Mouse (Mus musculus) heart, embryonic 11.5 days (tissue): ENCODE measurements around the gene Slc28a1. TPM values are rescaled to one million over a fixed set of nuclear protein-coding genes. Genes with fewer than 3 reads are reported as not detected.

Source experiments
- ATAC-seq: fragments of 200-750 bp; cut with Nextera tagmentation; replicated peaks from 2 replicates; pipeline ENCODE4 v1.8.0; 2017; ENCODE audit warnings: moderate library complexity; ENCODE audit not compliant: insufficient number of reproducible peaks, low FRiP score, low TSS enrichment
- H3K27ac ChIP-seq: fragments of 300-500 bp; sonication (generic); 2 replicates; pipeline ENCODE4 v1.5.1; 2014; ENCODE audit warnings: mild to moderate bottlenecking, low read depth, low read length
- H3K27me3 ChIP-seq: fragments of 300-500 bp; sonication (generic); 2 replicates; pipeline ENCODE4 v1.6.1; 2014; ENCODE audit warnings: mild to moderate bottlenecking, low read length, mixed read lengths; ENCODE audit not compliant: control insufficient read depth, insufficient read depth
- H3K36me3 ChIP-seq: fragments of 300-500 bp; sonication (generic); 2 replicates; pipeline ENCODE4 v1.6.1; 2014; ENCODE audit warnings: mild to moderate bottlenecking, low read length, moderate library complexity, mixed read lengths; ENCODE audit not compliant: control insufficient read depth, insufficient read depth
- H3K4me1 ChIP-seq: fragments of 300-500 bp; sonication (generic); 2 replicates; pipeline ENCODE4 v1.6.1; 2014; ENCODE audit warnings: low read length; ENCODE audit not compliant: control insufficient read depth, insufficient read depth
- H3K4me2 ChIP-seq: fragments of 300-500 bp; sonication (generic); 2 replicates; pipeline ENCODE4 v1.6.1; 2014; ENCODE audit warnings: mild to moderate bottlenecking, moderate library complexity
- H3K4me3 ChIP-seq: fragments of 300-500 bp; sonication (generic); 2 replicates; pipeline ENCODE4 v1.5.1; 2014; ENCODE audit warnings: low read depth, low read length
- H3K9ac ChIP-seq: fragments of 300-500 bp; sonication (generic); 2 replicates; pipeline ENCODE4 v1.6.1; 2014; ENCODE audit warnings: mild to moderate bottlenecking, low read depth, low read length, moderate library complexity
- H3K9me3 ChIP-seq: fragments of 300-500 bp; sonication (generic); replicated peaks from 2 replicates; pipeline ENCODE4 v1.6.1; 2016; ENCODE audit warnings: low read length; ENCODE audit not compliant: control insufficient read depth
- WGBS: fragments of 180-500 bp; shearing (Covaris S2); extraction: QIAGEN DNeasy Blood & Tissue Kit; methylation state at CpG from one replicate; pipeline ENCODE4 v1.1.7; 2014; ENCODE audit not compliant: insufficient replicate concordance; 5-methylcytosine and 5-hydroxymethylcytosine counted together
- polyA plus RNA-seq: library from polyadenylated mRNA; unstranded; fragments of >200 nt; fragmentation: Nextera tagmentation; extraction: Ambion mirVana; gene quantifications from 2 replicates; pipeline ENCODE4 v1.2.1, GENCODE M21; 2014

The Slc28a1 gene
- polyA plus RNA-seq = 0.07 and 0.14 TPM in 2 replicates

DNA sequence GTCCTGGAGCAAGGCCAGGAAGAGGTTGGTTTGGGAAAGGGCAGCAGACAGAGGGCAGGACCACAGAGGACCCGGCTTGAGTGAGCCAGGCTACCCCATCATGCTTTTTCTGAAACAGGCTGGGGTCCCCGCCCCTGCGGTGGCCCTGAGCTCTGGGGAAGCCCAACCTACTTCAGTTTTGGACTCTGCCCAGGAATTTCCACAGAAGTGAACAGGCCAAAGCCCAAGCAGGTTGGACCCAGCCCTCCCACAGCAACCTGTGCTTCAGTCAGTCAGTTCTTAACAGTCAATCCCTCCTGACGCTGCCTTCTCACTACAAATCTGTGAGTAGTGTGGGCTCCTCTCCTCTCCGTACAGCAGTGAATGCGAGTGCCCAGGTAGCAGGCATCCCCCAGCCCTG, at the start of gene Slc28a1:
Slc28a1 (plus strand) TSS at position 245 of the 400 bp plus-strand sequence.
- no peak for ATAC-seq
- H3K9ac ChIP-seq = no peak within 1 kb of the TSS
- 67% methylated on average over 6 of the region's 6 CpGs for WGBS
- peaks cover 14% of the 10 kb centered on the region for H3K4me1 ChIP-seq
- no peaks in the 10 kb centered on the region for H3K36me3 ChIP-seq
- H3K27me3 ChIP-seq = no peaks in the 10 kb centered on the region
- H3K9me3 ChIP-seq = no peaks in the 10 kb centered on the region
- no peak within 1 kb of the TSS for H3K4me3 ChIP-seq
- no peak within 1 kb of the TSS for H3K27ac ChIP-seq
- no peak within 1 kb of the TSS for H3K4me2 ChIP-seq

DNA sequence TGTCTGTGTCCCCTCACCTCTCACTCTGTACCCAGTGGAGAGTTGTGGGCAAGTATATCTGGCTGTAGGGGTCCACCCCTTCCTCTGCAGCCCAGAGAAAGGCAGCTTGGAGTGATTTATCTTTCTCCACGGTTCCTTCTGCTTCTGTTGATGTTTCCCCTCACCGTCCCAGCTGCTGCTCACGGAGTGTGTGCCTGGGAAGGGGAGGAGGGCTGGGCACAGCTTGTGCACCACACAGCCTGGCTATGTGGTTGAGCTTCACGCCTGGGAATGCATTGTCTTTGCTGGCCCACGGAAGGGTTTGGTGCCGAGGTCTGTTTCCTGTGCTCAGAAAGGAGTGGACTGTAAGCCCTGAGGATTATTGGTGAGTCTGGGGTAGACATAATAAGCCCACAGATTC, 47.9 kb upstream of the Slc28a1 start:
- Histone ChIP-seq H3K36me3 (peaks cover 7% of the 10 kb centered on the region), H3K27ac (0 out of 2 replicates have a peak overlapping the region, but pooled peaks have one; percentile 29), H3K9me3 (no peaks in the 10 kb centered on the region), H3K27me3 (no peaks in the 10 kb centered on the region), H3K4me2 (no peak overlapping the region), H3K4me1 (peaks cover 17% of the 10 kb centered on the region), H3K9ac (no peak overlapping the region), H3K4me3 (no peak overlapping the region)
- no peak for ATAC-seq
- WGBS = 22% methylated on average over 6 of the region's 6 CpGs

DNA sequence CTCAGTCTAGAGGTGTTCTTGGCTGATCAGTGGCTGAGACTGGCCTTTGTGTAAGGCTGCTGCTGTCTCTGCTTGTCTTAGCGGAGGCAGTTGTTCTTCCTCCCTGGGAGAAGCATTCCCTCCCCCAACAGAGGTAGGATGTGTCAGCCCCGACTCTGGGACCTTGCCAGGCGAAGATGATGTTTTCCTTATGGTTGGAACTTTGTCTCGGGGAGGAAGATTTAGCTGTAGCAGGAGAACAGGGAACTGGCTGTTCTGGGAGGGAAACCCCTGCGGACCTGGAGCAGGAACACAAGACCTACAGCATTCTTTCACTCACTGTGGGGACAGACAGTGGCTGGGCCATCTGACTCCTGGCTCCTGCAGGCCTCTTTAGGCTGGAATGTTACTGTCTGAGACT, 42.1 kb upstream of the Slc28a1 start:
- Histone ChIP-seq H3K4me1 (peaks cover 41% of the 10 kb centered on the region), H3K9me3 (no peaks in the 10 kb centered on the region), H3K36me3 (peaks cover 15% of the 10 kb centered on the region), H3K27me3 (no peaks in the 10 kb centered on the region), H3K27ac (peak overlapping the region; percentile 13), H3K9ac (no peak overlapping the region), H3K4me3 (no peak overlapping the region), H3K4me2 (no peak overlapping the region)
- no peak for ATAC-seq
- WGBS = 28% methylated on average over 5 of the region's 5 CpGs

DNA sequence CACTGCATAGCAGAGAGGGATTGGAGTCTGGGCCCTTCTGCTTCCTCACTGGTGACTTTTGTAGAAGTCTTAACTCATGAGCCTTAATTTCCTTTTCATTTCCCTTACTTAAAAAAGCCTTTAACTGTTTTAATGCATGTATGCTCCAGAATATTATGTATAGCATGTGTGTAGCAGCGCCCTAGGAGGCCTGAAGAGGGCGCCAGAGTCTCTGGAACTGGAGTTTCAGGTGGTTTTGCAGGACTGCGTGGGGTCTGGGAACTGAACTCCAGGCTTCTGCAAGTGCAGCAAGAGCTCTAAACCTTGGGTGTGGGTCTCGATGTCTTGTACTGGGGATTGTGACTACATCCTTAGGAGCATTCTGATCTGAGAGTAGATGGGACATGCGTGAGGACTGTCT, 41.3 kb upstream of the Slc28a1 start:
- Histone ChIP-seq H3K9me3 (no peaks in the 10 kb centered on the region), H3K36me3 (peaks cover 15% of the 10 kb centered on the region), H3K9ac (no peak overlapping the region), H3K4me3 (no peak overlapping the region), H3K4me2 (no peak overlapping the region), H3K27me3 (no peaks in the 10 kb centered on the region), H3K4me1 (peaks cover 49% of the 10 kb centered on the region), H3K27ac (0 out of 2 replicates have a peak overlapping the region, but pooled peaks have one; percentile 13)
- no peak for ATAC-seq
- WGBS = 83% methylated on average over 5 of the region's 5 CpGs

DNA sequence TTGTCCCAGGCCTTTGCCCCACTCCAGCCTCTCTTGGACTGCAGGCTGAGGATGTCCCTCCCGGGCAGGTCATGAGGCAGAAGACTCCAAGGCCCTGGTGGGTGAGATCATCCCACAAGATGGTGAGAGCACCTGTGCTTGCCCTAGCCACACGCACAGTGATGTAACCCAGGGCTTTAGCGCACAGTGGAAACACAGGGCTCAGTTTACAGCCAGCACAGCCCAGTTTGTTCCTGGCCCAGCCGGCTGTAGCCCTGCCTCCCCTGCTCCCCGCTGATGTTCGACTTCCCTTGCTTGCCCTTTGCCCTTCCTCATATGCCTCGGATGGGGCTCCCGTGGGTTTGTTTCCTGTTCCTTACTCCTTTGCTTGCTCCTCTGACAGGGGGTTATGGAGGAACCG, 40.1 kb upstream of the Slc28a1 start:
- Histone ChIP-seq H3K36me3 (peaks cover 15% of the 10 kb centered on the region; the same call in 1 of the 2 replicates), H3K27me3 (no peaks in the 10 kb centered on the region), H3K4me1 (peaks cover 60% of the 10 kb centered on the region), H3K4me3 (no peak overlapping the region), H3K9ac (0 out of 2 replicates have a peak overlapping the region, but pooled peaks have one; percentile 34), H3K27ac (peak overlapping the region; percentile 95), H3K4me2 (no peak overlapping the region), H3K9me3 (no peaks in the 10 kb centered on the region)
- WGBS = 51% methylated on average over 9 of the region's 9 CpGs
- no peak for ATAC-seq

DNA sequence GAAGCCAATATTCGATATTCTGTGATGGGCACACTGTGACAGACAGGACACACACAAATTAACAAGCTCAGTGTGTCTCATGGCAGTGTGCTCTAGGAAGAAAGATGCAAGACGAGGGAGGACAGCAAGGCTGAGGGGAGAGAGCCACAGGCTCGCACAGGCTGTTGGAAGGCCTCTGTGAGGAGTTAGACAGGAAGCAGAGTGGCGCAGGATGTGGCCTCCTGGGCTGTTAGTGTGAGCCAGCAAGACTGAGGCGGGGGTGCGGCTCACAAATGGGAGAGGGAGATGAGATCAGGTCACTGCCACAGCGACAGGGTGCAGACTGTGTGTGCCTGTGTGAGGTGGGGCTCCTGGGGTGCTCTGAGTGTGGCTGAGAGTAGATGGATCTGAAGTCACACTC, 39.3 kb upstream of the Slc28a1 start:
- peaks cover 13% of the 10 kb centered on the region; the same call in 1 of the 2 replicates for H3K36me3 ChIP-seq
- H3K9me3 ChIP-seq = no peaks in the 10 kb centered on the region
- no peak overlapping the region for H3K4me3 ChIP-seq
- H3K9ac ChIP-seq = no peak overlapping the region
- peak overlapping the region; percentile 95; the same call in 1 of the 2 replicates for H3K27ac ChIP-seq
- WGBS = 41% methylated on average over 7 of the region's 7 CpGs
- no peak for ATAC-seq
- H3K4me2 ChIP-seq = no peak overlapping the region
- peaks cover 62% of the 10 kb centered on the region for H3K4me1 ChIP-seq
- H3K27me3 ChIP-seq = no peaks in the 10 kb centered on the region

DNA sequence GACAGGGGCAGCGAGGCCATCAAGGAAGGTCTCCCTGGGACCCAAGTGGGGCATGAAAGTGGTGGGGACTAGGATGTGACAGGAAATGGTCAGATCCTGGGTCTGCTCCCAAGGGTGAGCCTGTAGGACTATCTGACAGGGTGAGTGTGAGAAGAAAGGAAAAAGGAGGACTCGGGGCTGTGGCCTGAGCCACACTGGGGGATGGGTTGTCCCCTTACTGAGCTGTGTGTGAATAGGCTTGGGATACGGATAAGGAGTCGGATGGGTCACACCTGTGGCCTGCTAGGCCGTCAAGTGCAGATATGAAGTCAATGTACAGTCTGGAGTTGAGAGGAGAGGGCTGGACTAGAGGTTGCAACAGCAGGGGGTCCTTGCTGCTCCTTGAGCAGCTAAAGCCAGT, 38.9 kb upstream of the Slc28a1 start:
- Histone ChIP-seq H3K36me3 (peaks cover 13% of the 10 kb centered on the region; the same call in 1 of the 2 replicates), H3K9ac (no peak overlapping the region), H3K4me2 (no peak overlapping the region), H3K4me1 (peaks cover 60% of the 10 kb centered on the region), H3K4me3 (no peak overlapping the region), H3K9me3 (no peaks in the 10 kb centered on the region), H3K27me3 (no peaks in the 10 kb centered on the region), H3K27ac (peak overlapping the region; percentile 95)
- WGBS = 62% methylated on average over 5 of the region's 5 CpGs
- no peak for ATAC-seq

DNA sequence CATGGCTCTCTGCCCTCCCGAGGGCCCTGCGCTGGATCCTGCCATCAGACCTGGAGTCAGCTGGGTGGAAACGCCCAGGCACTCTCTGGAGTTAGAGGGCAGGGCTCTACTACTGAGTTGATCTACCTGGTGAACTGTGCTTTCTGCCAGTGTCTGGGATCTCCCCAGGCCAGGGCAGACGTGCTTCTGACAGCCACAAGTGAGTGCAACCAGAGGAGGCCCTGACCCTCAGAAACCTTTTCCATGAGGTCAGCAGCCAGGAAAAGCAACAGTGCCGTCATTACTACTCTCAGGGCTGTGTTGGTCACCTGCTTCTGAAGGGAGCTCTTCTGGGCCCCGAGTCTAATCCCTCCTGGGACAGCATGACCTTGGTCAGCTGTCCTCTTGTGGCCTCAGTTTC, 37.6 kb upstream of the Slc28a1 start:
- 0 out of 2 replicates have a peak, but pooled peaks have one; percentile 29 for ATAC-seq
- no peak overlapping the region for H3K4me3 ChIP-seq
- no peak overlapping the region for H3K9ac ChIP-seq
- 49% methylated on average over 6 of the region's 6 CpGs for WGBS
- peaks cover 12% of the 10 kb centered on the region; the same call in 1 of the 2 replicates for H3K36me3 ChIP-seq
- H3K4me1 ChIP-seq = peaks cover 63% of the 10 kb centered on the region
- no peaks in the 10 kb centered on the region for H3K9me3 ChIP-seq
- peak overlapping the region; percentile 95 for H3K27ac ChIP-seq
- no peaks in the 10 kb centered on the region for H3K27me3 ChIP-seq
- no peak overlapping the region for H3K4me2 ChIP-seq

DNA sequence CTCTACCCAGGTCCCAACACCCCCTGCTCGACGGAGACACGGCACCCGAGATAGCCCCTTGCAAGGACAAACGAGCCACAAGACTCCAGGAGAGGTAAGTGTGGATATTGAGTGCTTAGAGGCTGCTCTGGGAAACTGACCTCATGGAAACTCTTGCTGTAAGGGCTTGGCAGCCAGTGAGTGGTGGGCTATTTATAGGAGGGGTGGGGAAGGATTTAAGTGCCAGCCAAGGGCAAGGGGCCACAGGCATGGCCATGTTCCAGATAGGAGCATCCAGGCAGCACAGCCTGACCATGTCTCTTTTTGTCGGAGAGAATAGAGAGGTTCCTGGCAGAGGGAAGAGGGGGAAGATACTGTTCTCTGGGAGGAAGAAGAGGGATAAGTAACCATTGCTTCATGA, 35.9 kb upstream of the Slc28a1 start:
- Histone ChIP-seq H3K9me3 (no peaks in the 10 kb centered on the region), H3K4me1 (peaks cover 56% of the 10 kb centered on the region), H3K9ac (no peak overlapping the region; the same call in 1 of the 2 replicates), H3K4me3 (no peak overlapping the region), H3K4me2 (0 out of 2 replicates have a peak overlapping the region, but pooled peaks have one; percentile 11), H3K27ac (peak overlapping the region; percentile 95), H3K27me3 (no peaks in the 10 kb centered on the region), H3K36me3 (peaks cover 9% of the 10 kb centered on the region)
- WGBS = 38% methylated on average over 6 of the region's 6 CpGs
- peak; percentile 46 for ATAC-seq
